Mouse (Mus musculus) adrenal gland, adult (tissue): ENCODE data around the gene Hyal3.

ENCODE experiments used
- DNase-seq, 2 experiments: peaks; one replicate each; pipeline ENCODE4 v3.0.0; 2022 to 2023; ENCODE audit warnings: low spot score in 1 of 2; ENCODE audit not compliant: inconsistent age in 2 of 2

Gene Hyal3

DNA sequence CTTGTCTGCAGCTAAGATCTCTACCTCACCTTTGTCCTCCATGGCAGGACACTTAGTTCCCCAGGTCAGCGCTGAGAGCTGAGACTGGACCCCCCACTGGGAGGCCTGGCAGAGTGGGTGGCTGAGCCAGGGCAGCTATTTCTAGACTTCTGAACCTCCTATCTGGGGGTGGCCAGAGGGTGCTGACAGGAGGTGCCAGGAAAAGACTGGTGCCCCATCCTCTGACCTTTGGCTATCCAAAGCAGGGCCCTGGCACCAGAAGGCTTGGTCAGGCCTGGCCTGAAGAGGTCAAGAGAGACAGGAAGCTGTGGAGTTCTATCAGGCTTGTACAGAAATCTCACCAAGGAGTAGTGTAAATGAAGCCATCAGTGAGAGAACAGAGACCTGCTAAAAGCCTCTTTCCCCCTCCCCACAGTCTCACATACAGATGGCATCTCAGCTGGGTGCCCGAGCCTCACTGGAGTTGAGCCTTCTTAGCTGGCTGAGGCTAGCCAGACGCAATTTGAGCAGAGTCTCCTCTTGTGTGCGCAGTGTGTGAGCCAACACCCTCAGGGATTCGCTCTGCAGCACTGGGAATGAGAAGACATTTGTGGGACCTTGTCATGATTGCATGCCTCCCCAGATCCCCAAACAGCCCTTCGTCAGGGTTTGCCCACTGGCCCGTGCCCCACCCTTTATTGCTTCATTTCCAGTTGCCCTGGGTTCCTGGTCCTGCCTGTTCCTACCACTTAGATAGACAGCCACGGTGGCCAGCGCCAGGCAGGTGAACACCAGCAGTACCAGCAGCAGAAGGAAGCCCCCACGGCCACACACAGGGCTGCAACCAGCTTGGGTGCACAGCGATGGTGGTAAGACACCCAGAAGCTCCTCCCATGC, 12.7 kb downstream of the Hyal3 start:
- no peak for DNase-seq

DNA sequence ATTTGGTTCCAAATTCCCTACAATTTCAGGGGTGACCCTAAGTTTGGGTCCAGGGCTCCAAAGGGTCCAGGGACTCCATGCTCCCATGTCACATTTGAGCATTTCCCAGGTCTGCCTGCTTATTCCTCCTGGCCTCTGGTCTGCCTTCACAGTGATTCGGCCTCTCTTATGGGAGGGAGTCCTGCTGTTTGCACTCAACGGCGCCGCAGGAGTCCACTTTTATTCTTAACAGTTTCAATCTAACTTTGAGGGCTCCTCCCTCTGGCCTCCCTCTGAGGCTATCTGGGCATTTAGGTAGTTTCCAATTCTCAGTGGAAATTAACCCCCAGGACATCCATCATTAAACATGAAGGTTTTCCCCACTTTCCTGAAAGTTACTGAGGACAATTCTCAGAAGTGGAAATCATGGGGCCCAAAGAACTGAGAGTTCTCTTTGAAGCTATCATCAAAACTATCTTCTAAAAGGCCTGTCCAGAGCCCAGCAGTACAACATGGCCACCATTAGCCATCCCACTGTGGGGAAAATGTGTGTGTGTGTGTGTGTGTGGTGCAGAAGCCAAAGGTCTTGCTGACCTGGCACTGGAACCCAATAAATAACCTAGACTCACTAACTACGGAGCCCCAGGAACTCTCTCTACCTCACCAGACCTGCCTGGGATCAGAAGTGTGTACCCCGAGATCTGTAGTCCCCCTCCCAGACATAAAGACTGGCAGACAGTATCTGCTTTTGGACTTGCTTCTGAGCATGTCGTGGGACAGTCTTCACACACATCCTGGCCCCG, 13.9 kb downstream of the Hyal3 start:
- DNase-seq, result no peak

- peak in 1 of 2 experiments; percentile 60 for DNase-seq
Observed at GRCm38 (mm10) chr9:107596619-107597569, 16.3 kb downstream of the Hyal3 start.

GRCm38 (mm10) chr9:107598385-107598784, 17.8 kb downstream of the Hyal3 start:
- no peak for DNase-seq

DNA sequence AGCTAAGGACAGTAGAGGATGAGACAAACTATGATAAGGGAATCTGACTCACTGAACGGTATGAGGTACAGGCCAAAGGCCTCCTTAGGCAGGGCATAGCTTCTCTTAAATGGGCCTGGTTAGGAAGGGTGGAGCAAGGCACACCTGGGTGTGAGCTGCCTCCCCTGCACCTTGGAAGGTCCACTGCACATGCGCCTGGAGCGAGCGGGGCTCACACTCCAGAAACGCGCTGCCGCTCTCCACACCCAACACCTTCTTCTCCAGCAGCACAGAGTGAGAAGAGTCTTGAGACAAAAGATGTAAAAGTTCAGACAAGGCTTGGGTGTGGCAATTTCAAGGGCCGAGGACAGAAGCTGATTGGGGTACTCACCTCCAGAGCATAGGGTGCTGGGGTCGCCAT, 18.8 kb downstream of the Hyal3 start:
- DNase-seq, result no peak

GRCm38 (mm10) chr9:107599842-107600241, 19.2 kb downstream of the Hyal3 start:
- DNase-seq, result no peak

GRCm38 (mm10) chr9:107600745-107601144, 20.1 kb downstream of the Hyal3 start:
- DNase-seq, result no peak

GRCm38 (mm10) chr9:107601275-107601674, 20.7 kb downstream of the Hyal3 start:
- DNase-seq, result no peak

DNA sequence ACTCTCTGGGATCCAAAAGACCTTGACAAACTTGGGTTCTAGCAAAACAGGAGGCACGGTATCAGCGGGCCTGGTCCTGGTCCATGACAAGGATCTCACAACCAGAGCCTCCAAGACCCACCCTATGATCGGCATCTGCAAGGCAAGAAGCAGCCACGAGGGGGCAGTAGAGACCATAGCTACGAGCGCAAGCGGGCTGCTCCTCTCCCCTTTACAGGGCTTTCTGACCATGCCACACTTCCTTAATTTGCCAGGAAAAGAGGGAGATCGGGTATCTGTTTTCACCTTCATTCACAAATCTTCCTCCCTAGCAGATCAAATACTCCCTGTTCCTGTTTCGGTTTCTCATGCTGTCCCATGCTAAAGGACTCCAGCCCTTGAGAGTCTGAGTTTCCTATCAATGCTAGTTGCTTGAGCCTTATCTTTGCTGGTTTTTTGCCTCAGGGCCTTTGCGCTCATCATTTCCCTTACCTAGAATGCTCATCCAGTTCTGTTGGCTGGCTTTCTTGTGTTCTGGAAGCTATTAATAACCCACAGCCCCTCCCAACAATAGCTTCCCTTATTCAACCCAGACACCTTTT, 21.5 kb downstream of the Hyal3 start:
- peak; percentile 90 to 97 for DNase-seq

GRCm38 (mm10) chr9:107603251-107603650, 22.6 kb downstream of the Hyal3 start:
- no peak for DNase-seq

- DNase-seq, result peak in 1 of 2 experiments; percentile 69
Observed at GRCm38 (mm10) chr9:107605041-107605661, 24.5 kb downstream of the Hyal3 start.

- no peak for DNase-seq
Observed at GRCm38 (mm10) chr9:107606591-107606990, 26.0 kb downstream of the Hyal3 start.

DNA sequence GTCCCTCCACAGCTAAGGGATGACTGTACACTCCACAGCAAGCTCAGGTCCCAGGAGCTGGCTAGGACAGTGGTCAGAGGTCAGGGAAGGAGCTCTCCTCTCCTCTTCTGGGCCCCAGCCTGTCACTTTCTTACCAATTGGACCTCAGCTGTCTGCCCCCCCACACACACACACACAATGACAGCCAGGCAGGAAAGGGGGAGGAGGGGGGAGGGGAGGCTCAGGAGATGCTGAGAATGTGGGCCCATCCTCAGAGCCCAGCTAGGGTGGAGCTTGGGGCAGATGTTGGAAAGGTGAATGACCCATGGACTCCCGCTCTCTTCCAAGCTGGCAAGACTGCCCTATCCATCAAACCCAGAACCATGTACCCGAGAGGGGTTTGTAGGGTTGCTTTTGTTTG, 26.4 kb downstream of the Hyal3 start:
- DNase-seq, result no peak

- no peak for DNase-seq
Observed at GRCm38 (mm10) chr9:107607653-107608245, 27.1 kb downstream of the Hyal3 start.

GRCm38 (mm10) chr9:107608741-107609432, 28.3 kb downstream of the Hyal3 start, which contains the start of gene Sema3b:
Gene Sema3b (minus strand): TSS chr9:107609229.
- no peak for DNase-seq

- DNase-seq, result no peak
Observed at GRCm38 (mm10) chr9:107609433-107609830, 28.8 kb downstream of the Hyal3 start.

DNA sequence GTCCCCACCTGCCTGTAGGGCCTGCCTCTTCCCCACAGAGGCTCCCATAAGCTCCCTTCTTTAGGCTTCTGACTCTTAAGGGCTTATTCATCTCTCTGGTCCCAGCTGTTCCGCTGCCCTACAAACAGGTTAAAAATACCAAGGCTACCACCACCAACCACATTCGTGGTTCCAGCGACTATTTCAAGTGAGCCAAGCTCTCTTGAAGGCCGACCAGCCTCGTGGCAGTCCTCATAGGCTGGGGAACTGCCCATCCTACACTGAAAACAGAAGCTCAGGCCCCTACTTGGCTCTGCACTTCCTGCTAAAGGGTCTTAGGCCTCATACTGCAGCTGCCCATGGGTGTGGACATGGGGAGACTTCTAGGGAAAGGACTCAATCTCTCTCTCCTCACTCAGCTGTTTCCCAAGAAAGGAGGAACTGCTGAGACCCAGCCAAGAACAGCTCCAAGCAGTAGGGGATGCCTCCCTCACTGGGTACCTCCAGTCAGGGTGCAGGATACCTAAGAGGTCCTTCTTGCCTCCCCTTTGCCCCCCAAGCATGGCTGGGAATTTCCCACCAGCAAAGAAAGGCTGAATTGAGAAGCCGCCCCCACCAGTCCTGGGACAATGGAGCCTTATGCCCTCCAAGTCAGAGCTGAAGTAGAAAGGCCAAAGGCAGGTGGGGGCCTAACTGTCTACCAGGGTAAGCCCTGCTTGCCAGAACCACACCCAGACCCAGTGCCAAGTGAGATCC, 31.0 kb downstream of the Hyal3 start:
- no peak for DNase-seq

DNA sequence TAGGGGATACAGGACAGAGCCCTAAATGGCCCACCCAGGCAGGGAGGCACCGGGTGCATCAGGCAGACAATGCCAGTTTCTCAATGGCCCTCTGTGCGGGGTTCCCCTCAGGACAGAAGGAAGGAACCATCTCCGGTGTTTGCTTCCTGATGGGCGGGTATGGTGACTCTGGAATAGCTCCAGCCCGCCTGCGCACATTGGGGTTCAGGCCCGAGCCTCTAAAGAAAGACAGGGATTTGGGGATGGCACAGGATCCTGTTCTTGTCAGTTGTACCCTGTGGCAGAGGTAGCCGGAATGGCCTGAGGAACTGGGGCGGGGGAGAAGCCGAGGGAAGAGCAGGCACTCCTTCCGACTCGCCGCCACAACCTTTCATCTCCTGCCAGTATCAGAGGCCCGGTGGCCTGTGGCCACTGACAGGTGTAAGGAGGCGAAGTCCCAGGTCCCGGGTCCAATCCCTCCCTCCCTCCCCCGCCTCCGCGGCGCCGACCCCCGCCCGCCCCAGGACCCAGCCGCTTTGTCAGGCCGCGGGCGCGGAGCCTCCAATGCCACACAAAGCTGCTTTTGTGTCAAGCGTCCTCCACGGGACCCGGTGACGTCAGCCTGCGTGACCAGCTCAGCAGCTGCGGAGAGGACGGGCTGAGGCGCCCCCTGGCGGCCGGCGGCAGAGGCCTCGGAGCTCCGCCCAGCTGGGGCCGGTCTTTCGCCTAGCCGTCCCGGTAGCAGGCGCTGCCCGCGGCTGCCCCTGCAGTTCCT, 31.8 kb downstream of the Hyal3 start:
- DNase-seq, result peak; percentile 99
